Mouse (Mus musculus) spleen, adult 2 months (tissue): ENCODE measurements at regions not wholly inside any gene's neighbourhood (a gene's known extent, or its start where the extent isn't known, plus 50 kb on each side); places are given as distances from the start of the nearest gene placed in this dataset.

Experiments used
- CTCF ChIP-seq: fragments of 200-500 bp; IDR thresholded peaks from 2 replicates; pipeline ENCODE4 v1.5.1; 2011; ENCODE audit warnings: mild to moderate bottlenecking, inconsistent platforms; ENCODE audit not compliant: insufficient read depth, insufficient read length, insufficient replicate concordance; ENCODE audit errors: extremely low read depth
- POLR2A ChIP-seq: fragments of 200-500 bp; IDR thresholded peaks from 2 replicates; pipeline ENCODE4 v1.6.1; 2011; ENCODE audit warnings: low read depth, low read length, inconsistent platforms

GRCm38 (mm10) chr11:64158281-64158680 is 79.0 kb upstream of the Cox10 start:
- no peak for TF ChIP-seq CTCF
- no peak for TF ChIP-seq POLR2A
